Mouse (Mus musculus): Measurements from ENCODE around the gene Fam129c. TPM values are rescaled to one million over a fixed set of nuclear protein-coding genes. Genes with fewer than 3 reads are reported as not detected.

The Fam129c gene
- polyA plus RNA-seq, 1 experiment, result 3.9 TPM

- no peak for TF ChIP-seq POLR2A (IDR thresholded peaks at IDR 0.05; ENCODE audit: control insufficient read depth, low read depth, low read length)
- no peak for TF ChIP-seq CTCF (IDR thresholded peaks at IDR 0.05; ENCODE audit: control insufficient read depth, insufficient read depth, insufficient replicate concordance, low read depth, low read length)
- Histone ChIP-seq H3K27ac (ENCODE audit: control insufficient read depth, insufficient read depth, low read depth, low read length) (no peak overlapping the region), H3K4me1 (ENCODE audit: control insufficient read depth, insufficient read depth, low read length) (peaks cover 18% of the 10 kb centered on the region), H3K27me3 (ENCODE audit: control insufficient read depth, insufficient read depth, low read length) (no peaks in the 10 kb centered on the region), H3K36me3 (ENCODE audit: control insufficient read depth, insufficient read depth, low read length) (no peaks in the 10 kb centered on the region), H3K4me3 (ENCODE audit: control insufficient read depth, low read depth, low read length) (no peak overlapping the region)
Observed at GRCm38 (mm10) chr8:71560071-71560470, 37.4 kb upstream of the Fam129c start.

GRCm38 (mm10) chr8:71560765-71561164 lies 36.7 kb upstream of the Fam129c start:
- peaks cover 18% of the 10 kb centered on the region for H3K4me1 ChIP-seq (ENCODE audit: control insufficient read depth, insufficient read depth, low read length)
- no peak overlapping the region for H3K27ac ChIP-seq (ENCODE audit: control insufficient read depth, insufficient read depth, low read depth, low read length)
- no peaks in the 10 kb centered on the region for H3K36me3 ChIP-seq (ENCODE audit: control insufficient read depth, insufficient read depth, low read length)
- no peak overlapping the region for H3K4me3 ChIP-seq (ENCODE audit: control insufficient read depth, low read depth, low read length)
- no peaks in the 10 kb centered on the region for H3K27me3 ChIP-seq (ENCODE audit: control insufficient read depth, insufficient read depth, low read length)
- TF ChIP-seq POLR2A (IDR thresholded peaks at IDR 0.05; ENCODE audit: control insufficient read depth, low read depth, low read length) (no peak), CTCF (IDR thresholded peaks at IDR 0.05; ENCODE audit: control insufficient read depth, insufficient read depth, insufficient replicate concordance, low read depth, low read length) (no peak)

- no peaks in the 10 kb centered on the region for H3K36me3 ChIP-seq (ENCODE audit: control insufficient read depth, insufficient read depth, low read length)
- TF ChIP-seq CTCF (IDR thresholded peaks at IDR 0.05; ENCODE audit: control insufficient read depth, insufficient read depth, insufficient replicate concordance, low read depth, low read length) (peak; percentile 86; the same call in 1 of the 2 replicates), POLR2A (IDR thresholded peaks at IDR 0.05; ENCODE audit: control insufficient read depth, low read depth, low read length) (no peak)
- H3K27ac ChIP-seq (ENCODE audit: control insufficient read depth, insufficient read depth, low read depth, low read length), result no peak overlapping the region
- no peak overlapping the region for H3K4me3 ChIP-seq (ENCODE audit: control insufficient read depth, low read depth, low read length)
- peaks cover 18% of the 10 kb centered on the region for H3K4me1 ChIP-seq (ENCODE audit: control insufficient read depth, insufficient read depth, low read length)
- H3K27me3 ChIP-seq (ENCODE audit: control insufficient read depth, insufficient read depth, low read length), result no peaks in the 10 kb centered on the region
Observed at GRCm38 (mm10) chr8:71561401-71561800, 36.0 kb upstream of the Fam129c start.

- H3K4me3 ChIP-seq (ENCODE audit: control insufficient read depth, low read depth, low read length), result peak overlapping the region; percentile 67
- H3K36me3 ChIP-seq (ENCODE audit: control insufficient read depth, insufficient read depth, low read length), result no peaks in the 10 kb centered on the region
- no peaks in the 10 kb centered on the region for H3K27me3 ChIP-seq (ENCODE audit: control insufficient read depth, insufficient read depth, low read length)
- peaks cover 18% of the 10 kb centered on the region for H3K4me1 ChIP-seq (ENCODE audit: control insufficient read depth, insufficient read depth, low read length)
- TF ChIP-seq CTCF (IDR thresholded peaks at IDR 0.05; ENCODE audit: control insufficient read depth, insufficient read depth, insufficient replicate concordance, low read depth, low read length), result peak; percentile 72
- no peak for TF ChIP-seq POLR2A (IDR thresholded peaks at IDR 0.05; ENCODE audit: control insufficient read depth, low read depth, low read length)
- no peak overlapping the region for H3K27ac ChIP-seq (ENCODE audit: control insufficient read depth, insufficient read depth, low read depth, low read length)
Observed at GRCm38 (mm10) chr8:71562751-71563150, 34.7 kb upstream of the Fam129c start.

- Histone ChIP-seq H3K36me3 (ENCODE audit: control insufficient read depth, insufficient read depth, low read length) (no peaks in the 10 kb centered on the region), H3K4me3 (ENCODE audit: control insufficient read depth, low read depth, low read length) (no peak overlapping the region), H3K27me3 (ENCODE audit: control insufficient read depth, insufficient read depth, low read length) (no peaks in the 10 kb centered on the region), H3K4me1 (ENCODE audit: control insufficient read depth, insufficient read depth, low read length) (peaks cover 23% of the 10 kb centered on the region), H3K27ac (ENCODE audit: control insufficient read depth, insufficient read depth, low read depth, low read length) (no peak overlapping the region)
- no peak for TF ChIP-seq POLR2A (IDR thresholded peaks at IDR 0.05; ENCODE audit: control insufficient read depth, low read depth, low read length)
- peak; percentile 36; the same call in 1 of the 2 replicates for TF ChIP-seq CTCF (IDR thresholded peaks at IDR 0.05; ENCODE audit: control insufficient read depth, insufficient read depth, insufficient replicate concordance, low read depth, low read length)
Observed at GRCm38 (mm10) chr8:71563992-71564391, 33.5 kb upstream of the Fam129c start.

GRCm38 (mm10) chr8:71566501-71566900 lies 30.9 kb upstream of the Fam129c start, which contains the start of gene Nxnl1:
TSS of gene Nxnl1 (minus strand) at chr8:71566601.
- no peaks in the 10 kb centered on the region for H3K27me3 ChIP-seq (ENCODE audit: control insufficient read depth, insufficient read depth, low read length)
- peak within 1 kb of the TSS; percentile 80 for H3K27ac ChIP-seq (ENCODE audit: control insufficient read depth, insufficient read depth, low read depth, low read length)
- peaks cover 35% of the 10 kb centered on the region for H3K4me1 ChIP-seq (ENCODE audit: control insufficient read depth, insufficient read depth, low read length)
- no peaks in the 10 kb centered on the region for H3K36me3 ChIP-seq (ENCODE audit: control insufficient read depth, insufficient read depth, low read length)
- H3K4me3 ChIP-seq (ENCODE audit: control insufficient read depth, low read depth, low read length), result no peak within 1 kb of the TSS
- no peak for TF ChIP-seq POLR2A (IDR thresholded peaks at IDR 0.05; ENCODE audit: control insufficient read depth, low read depth, low read length)

GRCm38 (mm10) chr8:71567587-71567986 lies 29.9 kb upstream of the Fam129c start:
- Histone ChIP-seq H3K27ac (ENCODE audit: control insufficient read depth, insufficient read depth, low read depth, low read length) (peak overlapping the region; percentile 80), H3K36me3 (ENCODE audit: control insufficient read depth, insufficient read depth, low read length) (no peaks in the 10 kb centered on the region), H3K4me3 (ENCODE audit: control insufficient read depth, low read depth, low read length) (no peak overlapping the region), H3K4me1 (ENCODE audit: control insufficient read depth, insufficient read depth, low read length) (peaks cover 36% of the 10 kb centered on the region), H3K27me3 (ENCODE audit: control insufficient read depth, insufficient read depth, low read length) (no peaks in the 10 kb centered on the region)
- no peak for TF ChIP-seq CTCF (IDR thresholded peaks at IDR 0.05; ENCODE audit: control insufficient read depth, insufficient read depth, insufficient replicate concordance, low read depth, low read length)
- TF ChIP-seq POLR2A (IDR thresholded peaks at IDR 0.05; ENCODE audit: control insufficient read depth, low read depth, low read length), result no peak
